Mouse (Mus musculus): ENCODE measurements around the gene Olfr31.
A peak's percentile ranks its signal among the peaks of the same experiment; 100 is the strongest.

Olfr31 gene

GRCm38 (mm10) chr14:14322528-14322927 is at the start of gene Olfr31:
Gene Olfr31, plus strand, starts transcription at chr14:14322828.
- no peak for DNase-seq

GRCm38 (mm10) chr14:14294426-14294825 is 28.2 kb upstream of the Olfr31 start:
- DNase-seq, result peak; percentile 75

GRCm38 (mm10) chr14:14308938-14309337 is 13.7 kb upstream of the Olfr31 start:
- DNase-seq, result peak; percentile 68

- DNase-seq, result no peak
Observed at GRCm38 (mm10) chr14:14309416-14309815, 13.2 kb upstream of the Olfr31 start.

GRCm38 (mm10) chr14:14345113-14345871 is 22.7 kb downstream of the Olfr31 start:
- peak; percentile 92 for DNase-seq

- DNase-seq, result peak; percentile 79
Observed at GRCm38 (mm10) chr14:14345948-14346812, 23.6 kb downstream of the Olfr31 start, which contains the start of gene Il3ra. Gene Il3ra, plus strand, starts transcription at chr14:14346275.

- no peak for DNase-seq
Observed at GRCm38 (mm10) chr14:14346813-14347100, 24.1 kb downstream of the Olfr31 start.

DNA sequence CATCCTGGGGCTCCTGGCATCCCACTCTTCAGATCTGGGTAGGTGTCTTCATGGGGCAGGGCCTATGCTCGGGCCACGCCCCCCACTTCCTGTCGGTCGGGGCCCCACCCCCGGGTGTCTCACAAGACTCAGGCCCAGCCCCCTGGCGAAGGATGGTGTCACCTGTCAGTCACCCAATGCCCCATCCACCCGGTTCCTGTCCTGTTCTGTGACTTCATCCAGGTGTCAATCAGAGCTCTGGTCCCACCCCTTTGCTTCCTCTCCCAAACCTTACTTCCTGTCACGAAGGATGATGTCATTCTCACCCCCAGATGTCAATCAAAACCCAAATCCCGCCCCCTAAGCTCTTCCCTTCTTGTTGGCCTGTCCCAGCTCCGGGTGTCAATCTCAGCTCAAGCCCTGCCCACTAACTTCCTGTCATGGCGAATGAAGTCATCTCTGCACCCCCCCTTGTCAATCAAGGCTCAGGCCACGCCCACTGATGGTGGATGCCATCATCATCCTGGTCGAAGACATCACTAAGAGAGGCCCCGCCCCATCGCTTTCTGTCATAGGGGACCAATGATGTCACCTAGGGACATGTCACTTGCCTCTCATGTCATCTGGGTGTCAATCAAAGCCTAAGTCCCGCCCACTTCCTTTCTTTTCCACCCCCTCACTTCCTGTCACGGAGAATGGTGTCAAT is 24.7 kb downstream of the Olfr31 start:
- peak; percentile 67 for DNase-seq

- peak; percentile 69 for DNase-seq
Observed at GRCm38 (mm10) chr14:14347836-14348621, 25.4 kb downstream of the Olfr31 start.

DNA sequence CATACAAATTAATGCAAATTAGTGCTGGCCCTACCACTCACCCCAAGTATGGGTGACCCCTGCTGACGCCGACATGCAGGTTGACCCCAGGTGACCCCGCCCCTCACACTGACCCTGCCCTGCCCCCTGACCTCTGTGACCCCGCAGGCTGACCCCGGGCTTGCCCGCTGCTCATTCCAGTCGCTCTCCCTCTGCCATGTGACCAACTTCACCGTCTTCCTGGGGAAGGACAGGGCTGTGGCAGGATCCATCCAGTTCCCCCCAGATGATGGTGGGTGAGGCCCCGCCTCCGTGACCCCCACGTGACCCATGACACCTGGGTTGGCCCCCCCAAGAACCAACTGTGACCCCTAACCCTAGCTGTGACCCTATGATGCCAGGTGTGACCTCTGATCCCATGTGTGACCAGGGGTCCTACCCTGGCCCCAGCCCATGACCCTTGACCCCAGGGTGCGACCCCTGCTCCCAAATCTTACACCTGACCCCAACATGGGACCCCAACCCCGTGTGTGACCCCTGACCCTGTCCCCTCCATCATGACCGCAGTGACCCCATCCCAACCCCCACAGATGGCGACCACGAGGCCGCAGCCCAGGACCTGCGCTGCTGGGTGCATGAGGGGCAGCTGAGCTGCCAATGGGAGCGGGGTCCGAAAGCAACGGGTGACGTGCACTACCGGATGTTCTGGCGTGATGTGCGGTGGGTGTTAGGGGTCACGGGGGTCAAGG is 26.2 kb downstream of the Olfr31 start:
- peak; percentile 37 for DNase-seq

- peak; percentile 39 for DNase-seq
Observed at GRCm38 (mm10) chr14:14349485-14350262, 27.0 kb downstream of the Olfr31 start.

DNA sequence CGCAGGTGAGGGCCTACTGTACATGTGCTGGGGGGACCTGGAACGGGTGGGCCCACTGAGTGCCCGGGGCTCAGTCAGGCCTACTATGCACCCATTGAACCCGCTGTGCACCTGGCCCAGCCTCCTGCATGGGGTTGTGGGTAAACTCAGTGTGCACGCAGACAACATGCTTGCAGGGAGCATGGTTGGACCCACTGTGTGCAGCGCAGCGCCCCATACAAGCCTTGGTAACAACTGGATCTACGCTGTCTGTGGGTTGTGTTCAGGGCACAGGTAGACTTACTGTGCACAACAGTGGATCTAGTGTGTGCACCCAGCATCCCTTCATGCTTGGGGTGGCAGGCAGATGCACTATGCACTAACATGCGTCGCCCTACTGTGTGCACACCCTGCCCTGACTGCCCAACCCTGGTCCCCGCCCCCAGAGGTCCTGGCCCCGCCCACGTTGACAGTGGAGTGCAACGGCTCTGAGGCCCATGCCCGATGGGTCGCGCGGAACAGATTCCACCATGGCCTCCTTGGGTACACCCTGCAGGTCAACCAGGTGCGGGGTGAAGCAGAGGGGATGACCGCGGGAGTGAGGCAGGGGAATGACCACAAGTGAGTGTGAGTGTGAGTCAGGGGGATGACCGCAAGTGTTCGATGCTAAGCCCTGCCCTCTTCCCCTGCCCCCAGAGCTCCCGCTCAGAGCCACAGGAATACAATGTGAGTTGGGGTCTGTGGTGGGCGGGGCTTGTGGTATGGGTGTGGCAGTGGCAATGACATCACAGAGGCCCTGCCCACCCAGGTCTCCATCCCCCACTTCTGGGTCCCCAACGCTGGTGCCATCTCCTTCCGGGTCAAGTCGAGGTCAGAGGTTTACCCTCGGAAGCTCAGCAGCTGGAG is 27.9 kb downstream of the Olfr31 start:
- peak; percentile 33 for DNase-seq

GRCm38 (mm10) chr14:14351148-14351455 is 28.5 kb downstream of the Olfr31 start:
- DNase-seq, result no peak

DNA sequence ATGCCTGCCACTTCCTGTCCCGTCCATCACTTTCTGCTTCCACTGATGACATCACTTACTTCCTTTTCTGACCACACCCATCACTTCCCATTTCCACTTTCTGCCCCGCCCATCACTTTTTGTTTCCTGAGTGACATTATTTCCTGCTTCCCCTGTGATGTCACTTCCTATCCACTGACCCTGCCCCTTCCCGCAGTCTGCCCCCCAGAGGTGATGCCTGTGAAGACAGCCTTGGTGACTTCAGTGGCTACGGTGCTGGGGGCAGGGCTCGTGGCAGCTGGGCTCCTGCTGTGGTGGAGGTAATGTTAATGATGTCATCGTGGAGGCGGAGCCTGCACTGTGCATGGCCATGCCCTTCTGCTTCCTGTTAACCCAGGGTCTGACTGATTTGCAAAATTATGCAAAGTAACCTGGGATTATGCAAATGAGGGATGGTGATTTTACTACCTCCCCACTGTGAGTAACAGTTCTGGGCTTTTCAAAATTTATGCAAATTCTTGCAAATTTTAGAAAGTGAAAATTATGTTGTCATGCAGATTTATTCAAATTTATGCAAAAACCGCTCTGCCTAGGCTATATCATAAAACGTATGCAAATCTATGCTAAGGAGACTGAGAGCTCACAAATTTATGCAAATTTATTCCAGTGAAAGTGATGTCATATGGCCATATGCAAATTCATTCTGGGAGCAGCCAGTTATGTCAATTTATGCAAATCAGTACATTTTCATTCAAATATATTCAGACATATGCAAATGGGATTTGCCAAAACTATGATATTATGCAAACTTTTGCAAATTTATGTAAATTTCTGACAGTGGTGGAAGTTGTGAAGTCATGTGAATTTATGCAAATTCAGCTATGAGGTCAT is 29.3 kb downstream of the Olfr31 start:
- DNase-seq, result no peak

DNA sequence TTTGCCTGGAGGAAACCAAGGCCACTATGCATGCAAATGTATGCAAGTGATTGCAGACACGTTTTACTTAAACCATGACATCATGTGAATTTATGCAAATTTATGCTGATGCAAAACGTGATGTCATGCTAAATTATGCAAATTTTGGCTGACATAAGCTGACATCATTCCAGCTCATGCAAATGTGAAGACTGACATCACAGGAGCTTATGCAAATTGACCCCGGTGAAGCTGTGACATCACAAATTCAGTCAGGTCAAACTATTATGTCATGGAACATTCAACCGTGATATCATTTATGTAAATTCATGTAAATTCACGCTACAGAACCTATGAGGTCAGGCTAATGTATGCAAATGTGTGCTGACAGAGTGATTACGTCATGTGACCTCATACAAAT is 30.0 kb downstream of the Olfr31 start:
- no peak for DNase-seq

GRCm38 (mm10) chr14:14353081-14353732 is 30.6 kb downstream of the Olfr31 start:
- DNase-seq, result no peak

GRCm38 (mm10) chr14:14353740-14354510 is 31.3 kb downstream of the Olfr31 start:
- no peak for DNase-seq
